Mouse (Mus musculus): ENCODE results near the gene Arhgap9.

Gene Arhgap9

DNA sequence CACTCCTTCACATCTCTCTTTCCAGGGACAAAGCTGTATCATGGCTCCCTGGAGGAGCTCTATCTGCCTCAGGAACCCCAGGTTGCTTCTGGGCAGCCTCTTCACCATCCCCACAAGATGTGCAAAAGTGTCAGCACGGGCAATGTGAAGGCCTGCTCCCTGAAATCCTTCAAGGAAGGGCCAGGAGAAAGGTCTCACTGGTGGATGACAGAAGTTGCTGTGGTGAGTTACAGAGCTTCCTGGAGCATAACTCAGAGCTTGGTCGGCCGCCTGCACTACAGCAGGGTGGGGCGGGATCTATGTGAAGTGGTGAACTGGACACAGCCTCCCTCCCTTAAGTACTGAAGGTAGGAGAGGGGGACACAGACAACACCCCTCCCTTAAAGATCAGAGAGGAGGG, 905 bp downstream of the Arhgap9 start:
- no peak for DNase-seq (ENCODE audit: low spot score)

DNA sequence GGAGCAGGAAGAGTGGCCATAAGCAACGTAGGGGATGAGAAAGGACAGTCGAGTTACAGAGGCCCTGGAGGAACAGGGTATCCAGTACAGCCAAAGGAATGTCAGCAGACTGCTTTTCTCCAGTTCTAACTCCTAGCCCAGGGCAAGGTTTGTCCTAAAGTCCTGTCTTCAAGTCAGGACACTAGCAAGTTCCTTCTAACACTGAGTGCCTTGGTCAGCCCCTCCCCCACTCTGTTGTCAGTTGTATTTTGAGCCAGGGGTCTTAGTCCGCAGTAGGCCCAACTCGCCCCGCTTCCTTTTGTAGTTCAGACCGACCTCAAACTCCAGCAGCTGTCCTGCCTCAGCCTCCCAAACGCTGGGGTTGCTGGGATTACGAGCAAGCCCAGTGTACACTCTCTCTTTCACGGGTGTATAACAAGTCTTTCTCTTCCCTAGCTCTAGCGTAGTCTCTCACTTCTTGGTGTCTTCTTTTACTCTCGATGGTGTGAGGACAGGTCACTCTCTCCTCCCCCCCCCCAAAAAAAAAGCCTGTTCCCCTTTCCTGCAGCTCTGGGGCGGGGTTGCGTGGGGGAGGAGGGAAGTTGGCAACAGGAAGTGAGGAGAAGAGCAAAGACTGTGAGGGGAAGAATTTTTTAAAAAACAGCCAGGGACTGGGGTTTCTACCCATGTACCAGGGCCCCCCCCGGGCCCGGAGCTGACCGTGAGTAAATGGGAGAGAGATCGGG, 1.5 kb downstream of the Arhgap9 start:
- no peak for DNase-seq (ENCODE audit: low spot score)

- no peak for DNase-seq (ENCODE audit: low spot score)
Measured at GRCm38 (mm10) chr10:127324495-127324894, 2.7 kb downstream of the Arhgap9 start.

DNA sequence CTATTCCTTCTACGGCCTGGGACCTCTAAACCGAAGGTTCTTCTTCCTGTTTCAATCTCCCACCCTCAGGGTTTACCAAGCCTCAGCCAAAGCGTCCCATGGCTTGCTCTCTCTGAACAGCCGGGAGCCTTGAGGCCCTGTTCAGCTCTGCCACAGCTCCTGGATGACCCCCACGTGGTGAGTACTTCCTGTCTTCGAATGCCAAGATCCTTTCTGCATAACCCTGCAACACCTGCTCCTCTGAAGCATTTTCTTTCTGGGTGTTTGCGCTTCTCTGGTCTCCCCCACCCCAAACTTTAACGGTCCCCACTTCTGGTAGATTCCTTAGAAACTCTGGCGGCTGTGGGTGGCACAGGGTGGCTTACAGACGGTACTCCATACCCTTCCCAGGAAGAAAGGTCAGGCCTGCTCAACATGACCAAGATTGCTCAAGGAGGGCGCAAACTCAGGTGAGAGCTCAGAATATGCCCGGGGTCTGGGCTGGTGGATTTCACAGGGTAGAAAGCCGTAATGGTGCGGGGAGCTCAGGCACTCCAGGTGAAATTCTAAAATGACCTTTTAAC, 3.8 kb downstream of the Arhgap9 start:
- no peak for DNase-seq (ENCODE audit: low spot score)

DNA sequence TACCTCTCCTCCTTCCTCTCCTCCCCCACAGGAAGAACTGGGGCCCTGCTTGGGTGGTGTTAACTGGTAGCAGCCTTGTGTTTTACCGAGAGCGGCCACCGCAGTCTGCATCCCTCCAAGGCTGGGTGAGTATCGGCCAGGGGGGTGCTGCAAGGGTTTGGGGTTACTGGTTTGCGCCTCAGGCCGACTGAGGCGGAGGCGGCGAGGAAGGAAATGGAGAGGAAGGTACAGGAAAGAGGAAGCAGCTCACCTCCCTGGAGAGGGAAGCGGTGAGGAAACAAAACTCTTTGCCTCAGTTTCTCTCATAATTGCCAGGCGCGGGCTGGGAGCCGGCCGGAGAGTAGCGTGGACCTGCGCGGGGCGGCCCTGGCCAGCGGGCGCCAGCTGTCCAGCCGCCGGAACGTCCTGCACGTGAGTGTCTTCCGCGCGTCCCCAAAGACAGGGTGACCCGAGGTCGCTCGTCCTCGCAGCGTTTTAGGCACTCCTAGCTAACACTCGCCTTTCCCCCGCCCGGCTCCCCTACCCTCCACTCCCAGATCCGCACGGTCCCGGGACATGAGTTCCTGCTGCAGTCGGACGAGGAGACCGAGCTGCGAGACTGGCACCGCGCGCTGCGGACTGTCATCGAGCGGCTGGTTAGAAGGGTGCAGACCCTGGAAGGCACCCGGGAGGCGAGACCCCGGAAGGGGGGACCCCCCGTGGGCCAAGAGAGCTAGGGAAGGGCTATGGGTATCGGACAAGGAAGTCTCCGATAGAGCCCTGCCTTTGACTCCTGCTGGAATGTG, 4.4 kb downstream of the Arhgap9 start:
- no peak for DNase-seq (ENCODE audit: low spot score)

DNA sequence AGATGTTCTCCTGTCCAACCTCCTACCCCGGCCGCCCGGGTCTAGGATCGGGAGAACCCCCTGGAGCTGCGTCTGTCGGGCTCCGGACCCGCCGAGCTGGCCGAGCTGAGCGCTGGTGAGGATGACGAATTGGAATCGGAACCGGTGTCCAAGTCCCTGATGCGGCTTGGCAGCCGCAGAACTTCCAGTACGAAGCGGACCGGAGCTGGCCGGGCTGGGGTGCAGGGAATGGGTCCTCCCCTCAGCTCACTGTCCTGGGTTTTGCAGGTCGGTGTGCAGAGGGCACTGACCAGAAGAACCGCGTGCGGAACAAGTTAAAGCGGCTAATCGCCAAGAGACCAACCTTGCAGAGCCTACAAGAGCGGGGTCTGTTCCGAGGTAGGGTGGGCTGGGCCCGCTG, 5.1 kb downstream of the Arhgap9 start:
- DNase-seq (ENCODE audit: low spot score) = no peak

GRCm38 (mm10) chr10:127327461-127328145, 5.8 kb downstream of the Arhgap9 start:
- no peak for DNase-seq (ENCODE audit: low spot score)

GRCm38 (mm10) chr10:127330212-127330611, 8.4 kb downstream of the Arhgap9 start:
- DNase-seq (ENCODE audit: low spot score) = no peak

GRCm38 (mm10) chr10:127332211-127332874, 10.6 kb downstream of the Arhgap9 start:
- no peak for DNase-seq (ENCODE audit: low spot score)

DNA sequence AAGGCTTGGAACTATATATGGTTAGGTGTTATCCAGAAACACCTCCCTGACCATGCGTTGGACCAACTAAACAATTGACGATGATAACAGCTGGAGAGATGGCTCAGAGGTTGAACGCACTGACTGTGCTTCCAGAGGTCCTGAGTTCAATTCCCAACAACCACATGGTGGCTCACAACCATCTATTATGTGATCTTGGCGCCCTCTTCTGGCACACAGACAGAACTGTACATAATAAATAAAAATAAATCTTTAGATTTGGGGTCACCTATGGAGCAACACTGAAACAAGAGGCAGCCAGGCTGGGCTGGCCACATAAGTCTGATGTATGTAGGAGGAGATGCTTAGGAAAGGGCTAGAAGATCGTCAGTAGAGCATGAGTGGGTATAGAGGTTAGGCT, 11.4 kb downstream of the Arhgap9 start:
- no peak for DNase-seq (ENCODE audit: low spot score)

DNA sequence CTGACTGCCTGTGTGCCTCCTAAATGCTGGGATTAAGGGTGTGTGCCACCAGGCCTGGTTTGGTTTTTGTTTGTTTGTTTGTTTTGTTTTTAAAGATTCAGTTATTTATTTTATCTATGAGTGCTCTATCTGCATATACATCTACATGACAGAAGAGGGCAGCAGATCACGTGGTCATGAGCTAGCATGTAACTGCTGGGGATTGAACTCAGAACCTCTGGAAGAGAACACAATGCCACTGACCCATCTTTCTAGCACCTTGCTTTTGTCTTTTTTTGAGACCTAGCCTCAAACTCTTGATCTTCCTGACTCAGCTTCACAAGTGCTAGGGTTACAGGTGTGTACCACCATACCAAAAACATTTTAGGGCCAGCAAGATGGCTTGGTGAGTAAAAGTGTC, 13.5 kb downstream of the Arhgap9 start:
- DNase-seq (ENCODE audit: low spot score) = no peak

DNA sequence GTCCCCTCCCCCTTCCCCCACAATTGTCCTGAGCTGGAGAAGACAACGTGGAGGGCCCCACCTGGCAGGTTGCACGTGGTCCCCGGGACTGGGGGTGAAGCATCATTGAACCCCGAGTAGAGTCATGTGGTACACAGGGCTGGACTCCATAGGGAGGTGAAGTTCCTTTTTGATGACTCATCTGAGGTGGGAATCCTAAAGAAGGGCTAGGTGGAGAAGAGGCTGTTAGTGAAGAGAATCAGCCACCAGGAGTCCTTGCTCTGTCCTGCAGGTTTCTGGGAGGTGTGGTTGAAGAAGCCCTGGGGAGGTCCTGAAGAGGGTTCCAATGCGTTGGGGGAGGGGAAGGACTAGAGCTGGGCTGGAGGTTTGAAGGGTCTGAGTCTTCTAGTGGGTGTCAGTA, 15.2 kb downstream of the Arhgap9 start:
- DNase-seq (ENCODE audit: low spot score) = no peak

DNA sequence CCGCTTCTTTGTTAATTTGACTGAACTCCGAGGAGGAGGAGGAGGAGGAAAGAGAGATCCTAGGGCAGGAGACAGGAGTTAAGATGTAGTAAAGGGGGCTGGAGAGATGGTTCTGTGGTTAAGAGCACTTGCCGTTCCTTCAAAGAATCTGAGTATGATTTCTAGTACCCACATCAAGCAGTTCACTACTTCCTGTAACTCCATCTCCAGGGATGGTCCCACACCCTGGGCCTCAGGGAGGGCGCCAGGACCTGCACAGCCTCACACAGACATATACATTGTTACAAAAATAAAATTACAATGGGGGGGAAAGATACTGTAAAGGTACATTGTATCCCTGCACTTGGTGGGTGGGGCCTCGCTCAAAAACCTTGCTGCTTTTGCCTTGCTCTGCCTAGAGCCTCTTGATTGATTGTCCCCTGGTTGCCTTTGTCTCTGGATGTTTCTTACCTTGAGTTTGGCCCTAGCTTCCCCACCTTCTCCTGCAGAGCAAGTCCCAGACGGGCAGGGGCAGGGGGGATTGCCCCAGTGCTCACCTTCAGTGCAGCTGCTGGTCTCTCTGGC, 15.9 kb downstream of the Arhgap9 start:
- no peak for DNase-seq (ENCODE audit: low spot score)

GRCm38 (mm10) chr10:127338930-127339682, 17.3 kb downstream of the Arhgap9 start:
- peak; percentile 68 for DNase-seq (ENCODE audit: low spot score)

- peak; percentile 59 for DNase-seq (ENCODE audit: low spot score)
Measured at GRCm38 (mm10) chr10:127339683-127340576, 18.2 kb downstream of the Arhgap9 start.

DNA sequence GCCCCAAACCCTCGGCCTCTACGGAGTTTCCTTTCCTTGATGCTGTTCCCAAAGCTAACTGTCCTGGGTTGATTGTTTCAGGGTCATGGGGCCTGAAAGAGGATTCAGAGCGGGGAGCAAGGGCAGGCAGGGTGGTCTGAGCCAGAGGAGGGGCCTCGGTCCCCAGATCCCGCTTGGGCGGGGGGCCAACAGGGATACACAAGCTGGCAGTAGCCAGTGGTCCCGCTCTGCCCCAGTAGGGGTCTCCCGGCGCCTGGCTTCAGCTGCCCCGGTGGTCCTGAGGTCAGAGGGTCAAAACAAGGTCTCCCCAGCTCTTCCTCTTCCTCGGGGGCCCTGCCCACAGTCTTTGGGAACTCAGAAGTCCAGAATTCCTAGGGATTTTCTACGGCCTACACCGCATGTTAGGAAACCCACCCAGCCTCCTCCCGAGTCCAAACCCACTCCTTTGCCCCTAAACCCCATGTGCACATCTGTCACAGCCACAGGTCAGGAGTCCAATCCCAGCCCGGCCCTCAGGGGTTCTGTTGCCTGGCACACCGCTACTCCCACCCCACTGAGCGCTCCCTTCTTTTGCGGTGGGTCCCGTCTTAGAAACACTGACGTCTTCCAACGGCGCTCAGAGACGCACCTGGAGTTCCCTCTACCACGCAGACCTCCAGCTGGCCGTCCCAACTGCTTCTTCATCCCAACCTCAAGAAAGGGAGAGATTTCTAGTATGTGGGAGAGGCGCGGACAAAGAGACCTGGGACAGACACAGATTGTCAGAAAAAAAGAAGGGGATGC, 19.0 kb downstream of the Arhgap9 start:
- no peak for DNase-seq (ENCODE audit: low spot score)

DNA sequence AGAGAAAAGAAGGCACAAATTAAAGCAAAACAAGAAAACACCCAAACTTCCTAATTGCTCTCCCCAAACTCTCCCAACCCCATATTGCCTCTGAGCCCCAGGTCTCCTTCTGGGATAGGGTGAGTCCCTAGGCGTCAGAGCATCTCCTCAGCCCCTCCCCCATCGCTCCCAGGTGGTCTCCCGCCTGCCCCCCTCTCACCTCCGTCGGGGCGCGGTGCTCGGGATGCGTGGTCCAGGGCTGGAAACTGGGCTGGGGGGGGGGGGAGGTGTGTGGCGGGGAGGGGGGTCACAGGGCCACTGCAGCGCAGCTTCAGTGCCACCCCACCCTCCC, 19.6 kb downstream of the Arhgap9 start:
- no peak for DNase-seq (ENCODE audit: low spot score)

GRCm38 (mm10) chr10:127341891-127342639, 20.3 kb downstream of the Arhgap9 start, which contains the start of gene Gli1:
Gene Gli1, minus strand, starts transcription at chr10:127341974.
- peak; percentile 83 for DNase-seq (ENCODE audit: low spot score)

All from ovary, postnatal 36 days (tissue).